Mouse (Mus musculus) CH12F3 (cell line): ENCODE measurements around the gene Pcdh19.

ENCODE experiments used
- in situ Hi-C: fragments of 300-500 bp; cut with MboI; formaldehyde crosslinking; loops from 2 replicates; pipeline ENCODE4 v1.14.3; 2020; ENCODE audit warnings: low sequenced_read_pairs

Gene Pcdh19

GRCm38 (mm10) chrX:133657308-133658302, 31.2 kb downstream of the Pcdh19 start:
- in situ Hi-C loops = no loop called here

- in situ Hi-C loops = no loop called here
Measured at GRCm38 (mm10) chrX:133655876-133656538, 32.8 kb downstream of the Pcdh19 start.

GRCm38 (mm10) chrX:133655196-133655595, 33.6 kb downstream of the Pcdh19 start:
- in situ Hi-C loops = no loop called here

- in situ Hi-C loops = no loop called here
Measured at GRCm38 (mm10) chrX:133653071-133653470, 35.7 kb downstream of the Pcdh19 start.

GRCm38 (mm10) chrX:133650379-133650778, 38.4 kb downstream of the Pcdh19 start:
- in situ Hi-C loops = no loop called here

GRCm38 (mm10) chrX:133647809-133648208, 41.0 kb downstream of the Pcdh19 start:
- in situ Hi-C loops = no loop called here

- in situ Hi-C loops = no loop called here
Measured at GRCm38 (mm10) chrX:133639445-133639844, 49.3 kb downstream of the Pcdh19 start.

GRCm38 (mm10) chrX:133629538-133629937, 59.2 kb downstream of the Pcdh19 start:
- in situ Hi-C loops = no loop called here

- in situ Hi-C loops = no loop called here
Measured at GRCm38 (mm10) chrX:133618222-133618621, 70.6 kb downstream of the Pcdh19 start.

GRCm38 (mm10) chrX:133605828-133606227, 83.0 kb downstream of the Pcdh19 start:
- in situ Hi-C loops = no loop called here

- in situ Hi-C loops = no loop called here
Measured at GRCm38 (mm10) chrX:133604272-133604671, 84.5 kb downstream of the Pcdh19 start.

GRCm38 (mm10) chrX:133602068-133602467, 86.7 kb downstream of the Pcdh19 start:
- in situ Hi-C loops = no loop called here

GRCm38 (mm10) chrX:133601658-133602057, 87.1 kb downstream of the Pcdh19 start:
- in situ Hi-C loops = no loop called here

- in situ Hi-C loops = no loop called here
Measured at GRCm38 (mm10) chrX:133601195-133601594, 87.6 kb downstream of the Pcdh19 start.

- in situ Hi-C loops = no loop called here
Measured at GRCm38 (mm10) chrX:133575601-133576382, 113.0 kb downstream of the Pcdh19 start.

GRCm38 (mm10) chrX:133565355-133565754, 123.4 kb downstream of the Pcdh19 start:
- in situ Hi-C loops = no loop called here
